9 mouse cellular contexts compared by ENCODE assay signal in genomic region chr8:92846684-92847083, GRCm38 (mm10). TPM values are rescaled to one million over a fixed set of nuclear protein-coding genes. Genes with fewer than 3 reads are reported as not detected.
DNase-seq lines count a peak whose midpoint lies in the region; ATAC-seq lines count a peak whose summit lies in the region.
"Had no signal": no experiment of that assay in that cellular context is flagged by ENCODE, and none has a peak within 500 bp of the region (broad histone marks: within the 10 kb centered on the region; RNA-seq: fewer than 3 reads in every experiment).

No protein-coding gene starts in this region.

- H3K27ac ChIP-seq in embryonic facial prominence, embryonic 15.5 days (replicated peaks) = peak overlapping the region; percentile 56
- H3K27ac ChIP-seq in hindbrain, embryonic 12.5 days = peak overlapping the region; percentile 64
- H3K27ac ChIP-seq in midbrain, embryonic 16.5 days (ENCODE audit: low read length) = 0 out of 2 replicates have a peak overlapping the region, but pooled peaks have one; percentile 2

- no peak for ATAC-seq in embryonic facial prominence, embryonic 15.5 days (ENCODE audit: insufficient number of reproducible peaks, low FRiP score, low TSS enrichment, low read depth)
- ATAC-seq in hindbrain, embryonic 12.5 days (ENCODE audit: low FRiP score) = peak; percentile 61; the same call in 1 of the 2 replicates
- ATAC-seq in midbrain, embryonic 16.5 days = no peak

- no peak overlapping the region for H3K9ac ChIP-seq in embryonic facial prominence, embryonic 15.5 days
- no peak overlapping the region for H3K9ac ChIP-seq in hindbrain, embryonic 12.5 days
- no peak overlapping the region for H3K9ac ChIP-seq in midbrain, embryonic 16.5 days (ENCODE audit: low read depth, low read length)

- no peak overlapping the region for H3K4me3 ChIP-seq in embryonic facial prominence, embryonic 15.5 days (replicated peaks)
- no peak overlapping the region for H3K4me3 ChIP-seq in hindbrain, embryonic 12.5 days
- H3K4me3 ChIP-seq in midbrain, embryonic 16.5 days (ENCODE audit: low read depth, low read length) = no peak overlapping the region

- H3K27me3 ChIP-seq in embryonic facial prominence, embryonic 15.5 days = no peaks in the 10 kb centered on the region
- no peaks in the 10 kb centered on the region for H3K27me3 ChIP-seq in hindbrain, embryonic 12.5 days
- no peaks in the 10 kb centered on the region for H3K27me3 ChIP-seq in midbrain, embryonic 16.5 days (ENCODE audit: control insufficient read depth, insufficient read depth, low read depth, low read length)

- H3K36me3 ChIP-seq in embryonic facial prominence, embryonic 15.5 days = peaks cover 52% of the 10 kb centered on the region
- H3K36me3 ChIP-seq in hindbrain, embryonic 12.5 days = peaks cover 5% of the 10 kb centered on the region
- no peaks in the 10 kb centered on the region for H3K36me3 ChIP-seq in midbrain, embryonic 16.5 days (ENCODE audit: control insufficient read depth, insufficient read depth, low read length)

- H3K4me1 ChIP-seq in embryonic facial prominence, embryonic 15.5 days = peaks cover 50% of the 10 kb centered on the region
- H3K4me1 ChIP-seq in hindbrain, embryonic 12.5 days = peaks cover 34% of the 10 kb centered on the region
- H3K4me1 ChIP-seq in midbrain, embryonic 16.5 days (ENCODE audit: control insufficient read depth, insufficient read depth, low read length) = peaks cover 9% of the 10 kb centered on the region; the same call in 1 of the 2 replicates

- intact Hi-C loops in left cerebral cortex, postnatal 14 days (cut with DNase I) = no loop called here
- intact Hi-C loops in left cerebral cortex, postnatal 10 days (cut with DNase I) = no loop called here

- peak; percentile 23 to 25 for DNase-seq in left cerebral cortex, postnatal 14 days (ENCODE audit: low spot score in 2 of 2)
- DNase-seq in left cerebral cortex, postnatal 10 days (ENCODE audit: extremely low spot score in 1 of 2, low spot score in 2 of 2) = no peak
- DNase-seq in layer of hippocampus, adult 9-10 months (ENCODE audit: low spot score) = no peak
- no peak for DNase-seq in adrenal gland, postnatal 36 days
- no peak for DNase-seq in layer of hippocampus, postnatal 25 days (ENCODE audit: extremely low spot score in 1 of 2, low spot score in 1 of 2)

- no peak overlapping the region for H3K4me2 ChIP-seq in embryonic facial prominence, embryonic 15.5 days (replicated peaks)
- 0 out of 2 replicates have a peak overlapping the region, but pooled peaks have one; percentile 4 for H3K4me2 ChIP-seq in hindbrain, embryonic 12.5 days (replicated peaks)
- H3K4me2 ChIP-seq in midbrain, embryonic 16.5 days (ENCODE audit: low read length) = no peak overlapping the region

- H3K9me3 ChIP-seq in embryonic facial prominence, embryonic 15.5 days (replicated peaks) = no peaks in the 10 kb centered on the region
- H3K9me3 ChIP-seq in hindbrain, embryonic 12.5 days (replicated peaks) = no peaks in the 10 kb centered on the region
- no peaks in the 10 kb centered on the region for H3K9me3 ChIP-seq in midbrain, embryonic 16.5 days (replicated peaks; ENCODE audit: control insufficient read depth, low read length, poor library complexity, severe bottlenecking)

- WGBS in embryonic facial prominence, embryonic 15.5 days = 41% methylated on average over 3 of the region's 3 CpGs
- 40% methylated on average over 3 of the region's 3 CpGs for WGBS in hindbrain, embryonic 12.5 days
- WGBS in midbrain, embryonic 16.5 days = 25% methylated on average over 3 of the region's 3 CpGs

RNA-seq across cellular contexts. Expression of gene Lpcat2, which starts 8.5 kb away (rescaled TPM):
- 10 to 100 TPM in 1 of 2 experiments, 1 to 10 TPM in 1; 8.3 to 11.1 TPM for total RNA-seq in left cerebral cortex, postnatal 14 days (2021)
- 10 to 100 TPM in 1 of 2 experiments, 1 to 10 TPM in 1; 8.9 to 11.2 TPM for total RNA-seq in left cerebral cortex, postnatal 10 days (2021)
- 17.8 and 19.5 TPM in 2 replicates for polyA plus RNA-seq in embryonic facial prominence, embryonic 15.5 days (2015; fragmentation: Nextera tagmentation; extraction: Ambion mirVana)
- 6.6 and 9.2 TPM in 2 replicates for polyA plus RNA-seq in hindbrain, embryonic 12.5 days (2016; fragmentation: Nextera tagmentation; extraction: Ambion mirVana)
- 8.5 and 10.4 TPM in 2 replicates for polyA plus RNA-seq in midbrain, embryonic 16.5 days (2015; fragmentation: Nextera tagmentation; extraction: Ambion mirVana)
- total RNA-seq in adrenal gland, postnatal 36 days (2021) = 10 to 100 TPM in 1 of 2 experiments, 1 to 10 TPM in 1; 2.7 to 24.5 TPM
- total RNA-seq in layer of hippocampus, postnatal 25 days (2021) = 10 to 100 TPM in 1 of 2 experiments, 1 to 10 TPM in 1; 9.7 to 12.3 TPM

RNA-seq across cellular contexts. Expression of gene Mmp2, which starts 19.6 kb away (rescaled TPM):
- total RNA-seq in left cerebral cortex, postnatal 14 days (2021) = 1 to 10 TPM; 5.8 to 6.2 TPM
- total RNA-seq in left cerebral cortex, postnatal 10 days (2021) = 1 to 10 TPM; 6.1 to 6.6 TPM
- polyA plus RNA-seq in embryonic facial prominence, embryonic 15.5 days (2015; fragmentation: Nextera tagmentation; extraction: Ambion mirVana) = 350 and 362 TPM in 2 replicates
- 107 and 111 TPM in 2 replicates for polyA plus RNA-seq in hindbrain, embryonic 12.5 days (2016; fragmentation: Nextera tagmentation; extraction: Ambion mirVana)
- polyA plus RNA-seq in midbrain, embryonic 16.5 days (2015; fragmentation: Nextera tagmentation; extraction: Ambion mirVana) = 17.7 and 17.8 TPM in 2 replicates
- 10 to 100 TPM; 27.3 to 39.8 TPM for total RNA-seq in adrenal gland, postnatal 36 days (2021)
- 1 to 10 TPM; 3.9 to 4.4 TPM for total RNA-seq in layer of hippocampus, postnatal 25 days (2021)
- total RNA-seq: neutrophil, adult 5-6 weeks had no signal

RNA-seq across cellular contexts. Expression of gene Capns2, which starts 54.5 kb away (rescaled TPM):
- 1 to 10 TPM in 1 of 2 experiments, under 1 TPM in 1; 0.91 to 1.3 TPM for total RNA-seq in left cerebral cortex, postnatal 14 days (2021)
- 1 to 10 TPM; 1.1 to 1.7 TPM for total RNA-seq in left cerebral cortex, postnatal 10 days (2021)
- 65.7 and 66.2 TPM in 2 replicates for polyA plus RNA-seq in embryonic facial prominence, embryonic 15.5 days (2015; fragmentation: Nextera tagmentation; extraction: Ambion mirVana)
- polyA plus RNA-seq in hindbrain, embryonic 12.5 days (2016; fragmentation: Nextera tagmentation; extraction: Ambion mirVana) = 0.36 and 0.47 TPM in 2 replicates
- 0.19 TPM in 1 of 2 replicates, not detected in the other for polyA plus RNA-seq in midbrain, embryonic 16.5 days (2015; fragmentation: Nextera tagmentation; extraction: Ambion mirVana)
- total RNA-seq in adrenal gland, postnatal 36 days (2021) = 1 to 10 TPM in 1 of 2 experiments, not detected in 1; 3.5 TPM
- 1 to 10 TPM in 1 of 2 experiments, under 1 TPM in 1; 0.54 to 1.1 TPM for total RNA-seq in layer of hippocampus, postnatal 25 days (2021)

Comparison
In these comparisons a context has a peak if more than half of its experiments do, and no peak if none do; other contexts are left out.
1. DNase-seq: peak in left cerebral cortex, postnatal 14 days (2 of 2); none in left cerebral cortex, postnatal 10 days (0 of 2), layer of hippocampus, adult 9-10 months (single experiment), adrenal gland, postnatal 36 days (0 of 2) and layer of hippocampus, postnatal 25 days (0 of 2).
2. H3K27ac ChIP-seq: peak in every context shown above with its lines; median percentile 64 in hindbrain, embryonic 12.5 days; 56 in embryonic facial prominence, embryonic 15.5 days; 2 in midbrain, embryonic 16.5 days.